Comparison of ENCODE assay signal across 8 mouse cellular contexts in genomic region chr19:4227894-4228678, GRCm38 (mm10). TPM values are rescaled to one million over a fixed set of nuclear protein-coding genes. Genes with fewer than 3 reads are reported as not detected.
DNase-seq lines count a peak whose midpoint lies in the region; ATAC-seq and TF ChIP-seq lines count a peak whose summit lies in the region.

No protein-coding gene starts in this region.

- intact Hi-C loops in left cerebral cortex, adult 2 months (cut with DNase I) = loop anchor here (1.0 to 5.0 kb wide), 3 partner anchors 21 to 211 kb away; no protein-coding TSS in a partner anchor

- peak; percentile 75 for DNase-seq in left cerebral cortex, adult 18-20 months (ENCODE audit: low spot score in 2 of 2)
- DNase-seq in left cerebral cortex, adult 11 months (ENCODE audit: low spot score) = no peak
- peak; percentile 56 for DNase-seq in adrenal gland, postnatal 25 days
- peak; percentile 74 to 78 for DNase-seq in left cerebral cortex, adult 2 months (ENCODE audit: extremely low spot score in 1 of 2, low spot score in 2 of 2)
- DNase-seq in stomach, postnatal 0 days (ENCODE audit: low spot score) = peak; percentile 77

- H3K36me3 ChIP-seq in stomach, postnatal 0 days (ENCODE audit: control insufficient read depth, insufficient read depth, low read length) = no peaks in the 10 kb centered on the region

- no peak overlapping the region for H3K27ac ChIP-seq in embryonic fibroblast, embryonic 13.5 days (ENCODE audit: insufficient read depth, low read length)
- H3K27ac ChIP-seq in left cerebral cortex, adult 2 months = no peak overlapping the region
- H3K27ac ChIP-seq in stomach, postnatal 0 days (replicated peaks) = no peak overlapping the region

- TF ChIP-seq CTCF in embryonic fibroblast, embryonic 13.5 days (IDR thresholded peaks at IDR 0.05; ENCODE audit: borderline replicate concordance, insufficient read depth, low read length) = peak; percentile 54; the same call in 1 of the 2 replicates
- TF ChIP-seq CTCF in left cerebral cortex, adult 2 months (IDR thresholded peaks at IDR 0.05) = no peak; the same call in none of the 2 replicates
- peak; percentile 98 for TF ChIP-seq CTCF in stomach, postnatal 0 days (IDR thresholded peaks at IDR 0.05; ENCODE audit: low read depth)

- H3K4me3 ChIP-seq in embryonic fibroblast, embryonic 13.5 days (ENCODE audit: insufficient read depth, low read length) = no peak overlapping the region
- no peak overlapping the region for H3K4me3 ChIP-seq in left cerebral cortex, adult 2 months
- H3K4me3 ChIP-seq in stomach, postnatal 0 days (ENCODE audit: low read depth, low read length) = no peak overlapping the region

- no peak overlapping the region for H3K4me2 ChIP-seq in stomach, postnatal 0 days (replicated peaks; ENCODE audit: low read depth)

- WGBS in stomach, postnatal 0 days = 12% methylated on average over 8 of the region's 8 CpGs

- TF ChIP-seq EP300 in stomach, postnatal 0 days (optimal IDR thresholded peaks at IDR 0.05) = no peak

- no peaks in the 10 kb centered on the region for H3K27me3 ChIP-seq in stomach, postnatal 0 days (ENCODE audit: control insufficient read depth, insufficient read depth, low read length)

- no peak for TF ChIP-seq POLR2A in embryonic fibroblast, embryonic 13.5 days (IDR thresholded peaks at IDR 0.05; ENCODE audit: low read depth, low read length)

- no peak overlapping the region for H3K9ac ChIP-seq in stomach, postnatal 0 days (ENCODE audit: low read length)

- ATAC-seq in hematopoietic stem cell, adult 5-6 weeks (replicated peaks in 1 of 2; ENCODE audit: insufficient read depth in 1 of 2, low FRiP score in 2 of 2, low TSS enrichment in 1 of 2, low read depth in 1 of 2, poor library complexity in 2 of 2, severe bottlenecking in 2 of 2) = peak; percentile 40 to 41; a peak in 3 of 4 replicates
- peak; percentile 28 for ATAC-seq in monocyte, adult 5-6 weeks (replicated peaks; ENCODE audit: insufficient number of reproducible peaks, low FRiP score, low TSS enrichment, poor library complexity, severe bottlenecking)
- ATAC-seq in stomach, postnatal 0 days (ENCODE audit: low FRiP score, low TSS enrichment) = peak; percentile 17; the same call in 1 of the 2 replicates

- no peaks in the 10 kb centered on the region for H3K9me3 ChIP-seq in stomach, postnatal 0 days (ENCODE audit: control insufficient read depth, low read length)

- peaks cover 10% of the 10 kb centered on the region for H3K4me1 ChIP-seq in embryonic fibroblast, embryonic 13.5 days (ENCODE audit: control insufficient read depth, insufficient read depth, low read length)
- H3K4me1 ChIP-seq in stomach, postnatal 0 days (replicated peaks; ENCODE audit: control insufficient read depth, insufficient read depth) = peaks cover 3% of the 10 kb centered on the region; the same call in 1 of the 2 replicates

RNA-seq across cellular contexts. Expression of gene Pold4, which starts 3.6 kb away (rescaled TPM):
- total RNA-seq in left cerebral cortex, adult 18-20 months (2021) = 10 to 100 TPM; 13.4 to 18.2 TPM
- total RNA-seq in adrenal gland, postnatal 25 days (2021) = 56.8 and 60.4 TPM in 2 replicates
- polyA plus RNA-seq in embryonic fibroblast, embryonic 13.5 days (2011; ENCODE audit: insufficient read length, low read depth, missing spikeins) = 55.2 and 55.8 TPM in 2 replicates
- total RNA-seq in hematopoietic stem cell, adult 5-6 weeks (2017) = 61.0 and 88.8 TPM in 2 replicates
- total RNA-seq in left cerebral cortex, adult 2 months (2021) = 10 to 100 TPM; 15.4 to 17.6 TPM
- 94.0 to 149 TPM (median 107 TPM) in 3 replicates for total RNA-seq in monocyte, adult 5-6 weeks (2017)
- 42.8 and 45.0 TPM in 2 replicates for polyA plus RNA-seq in stomach, postnatal 0 days (2015; fragmentation: Nextera tagmentation; extraction: Ambion mirVana)

RNA-seq across cellular contexts. Expression of gene AC109138.7, which starts 13.9 kb away (rescaled TPM):
- total RNA-seq in left cerebral cortex, adult 18-20 months (2021) = not detected
- not detected in 2 replicates for total RNA-seq in adrenal gland, postnatal 25 days (2021)
- polyA plus RNA-seq in embryonic fibroblast, embryonic 13.5 days (2011; ENCODE audit: insufficient read length, low read depth, missing spikeins) = not detected in 2 replicates
- not detected in 2 replicates for total RNA-seq in hematopoietic stem cell, adult 5-6 weeks (2017)
- total RNA-seq in left cerebral cortex, adult 2 months (2021) = not detected
- not detected in 3 replicates for total RNA-seq in monocyte, adult 5-6 weeks (2017)
- not detected in 2 replicates for polyA plus RNA-seq in stomach, postnatal 0 days (2015; fragmentation: Nextera tagmentation; extraction: Ambion mirVana)

RNA-seq across cellular contexts. Expression of gene Clcf1, which starts 14.0 kb away (rescaled TPM):
- total RNA-seq in left cerebral cortex, adult 18-20 months (2021) = 1 to 10 TPM; 1.5 to 1.9 TPM
- total RNA-seq in adrenal gland, postnatal 25 days (2021) = 11.0 and 14.5 TPM in 2 replicates
- polyA plus RNA-seq in embryonic fibroblast, embryonic 13.5 days (2011; ENCODE audit: insufficient read length, low read depth, missing spikeins) = 15.2 and 16.8 TPM in 2 replicates
- total RNA-seq in hematopoietic stem cell, adult 5-6 weeks (2017) = 12.8 and 17.3 TPM in 2 replicates
- 1 to 10 TPM; 1.3 to 2.1 TPM for total RNA-seq in left cerebral cortex, adult 2 months (2021)
- 10.2 to 28.8 TPM (median 19.7 TPM) in 3 replicates for total RNA-seq in monocyte, adult 5-6 weeks (2017)
- polyA plus RNA-seq in stomach, postnatal 0 days (2015; fragmentation: Nextera tagmentation; extraction: Ambion mirVana) = 3.2 and 3.6 TPM in 2 replicates

RNA-seq across cellular contexts. Expression of gene Rad9a, which starts 26.6 kb away (rescaled TPM):
- 10 to 100 TPM in 1 of 2 experiments, 1 to 10 TPM in 1; 7.2 to 10.1 TPM for total RNA-seq in left cerebral cortex, adult 18-20 months (2021)
- total RNA-seq in adrenal gland, postnatal 25 days (2021) = 10.1 and 10.8 TPM in 2 replicates
- polyA plus RNA-seq in embryonic fibroblast, embryonic 13.5 days (2011; ENCODE audit: insufficient read length, low read depth, missing spikeins) = 25.5 and 32.3 TPM in 2 replicates
- 16.4 and 17.3 TPM in 2 replicates for total RNA-seq in hematopoietic stem cell, adult 5-6 weeks (2017)
- total RNA-seq in left cerebral cortex, adult 2 months (2021) = 10 to 100 TPM in 1 of 2 experiments, 1 to 10 TPM in 1; 8.7 to 10.1 TPM
- total RNA-seq in monocyte, adult 5-6 weeks (2017) = 19.1 to 26.3 TPM (median 20.7 TPM) in 3 replicates
- polyA plus RNA-seq in stomach, postnatal 0 days (2015; fragmentation: Nextera tagmentation; extraction: Ambion mirVana) = 11.0 and 11.3 TPM in 2 replicates

RNA-seq across cellular contexts. Expression of gene Ppp1ca, which starts 36.2 kb away (rescaled TPM):
- total RNA-seq in left cerebral cortex, adult 18-20 months (2021) = 100 to 1,000 TPM; 303 to 333 TPM
- total RNA-seq in adrenal gland, postnatal 25 days (2021) = 373 and 392 TPM in 2 replicates
- 327 and 340 TPM in 2 replicates for polyA plus RNA-seq in embryonic fibroblast, embryonic 13.5 days (2011; ENCODE audit: insufficient read length, low read depth, missing spikeins)
- 384 and 392 TPM in 2 replicates for total RNA-seq in hematopoietic stem cell, adult 5-6 weeks (2017)
- total RNA-seq in left cerebral cortex, adult 2 months (2021) = 100 to 1,000 TPM; 293 to 306 TPM
- 479 to 544 TPM (median 541 TPM) in 3 replicates for total RNA-seq in monocyte, adult 5-6 weeks (2017)
- polyA plus RNA-seq in stomach, postnatal 0 days (2015; fragmentation: Nextera tagmentation; extraction: Ambion mirVana) = 497 and 506 TPM in 2 replicates
